Mouse (Mus musculus) testis, adult 2 months (tissue): ENCODE data around the gene Atf7.

Source experiments
- CTCF ChIP-seq: fragments of 200-500 bp; IDR thresholded peaks from 2 replicates; pipeline ENCODE4 v1.5.1; 2012; ENCODE audit warnings: low read depth, mild to moderate bottlenecking, inconsistent platforms, low read length, moderate library complexity; ENCODE audit not compliant: control insufficient read depth, insufficient read depth, insufficient replicate concordance
- POLR2A ChIP-seq: fragments of 200-500 bp; IDR thresholded peaks from 2 replicates; pipeline ENCODE4 v1.6.1; 2012; ENCODE audit warnings: low read depth, mild to moderate bottlenecking, inconsistent platforms, low read length, moderate library complexity; ENCODE audit not compliant: control insufficient read depth

DNA sequence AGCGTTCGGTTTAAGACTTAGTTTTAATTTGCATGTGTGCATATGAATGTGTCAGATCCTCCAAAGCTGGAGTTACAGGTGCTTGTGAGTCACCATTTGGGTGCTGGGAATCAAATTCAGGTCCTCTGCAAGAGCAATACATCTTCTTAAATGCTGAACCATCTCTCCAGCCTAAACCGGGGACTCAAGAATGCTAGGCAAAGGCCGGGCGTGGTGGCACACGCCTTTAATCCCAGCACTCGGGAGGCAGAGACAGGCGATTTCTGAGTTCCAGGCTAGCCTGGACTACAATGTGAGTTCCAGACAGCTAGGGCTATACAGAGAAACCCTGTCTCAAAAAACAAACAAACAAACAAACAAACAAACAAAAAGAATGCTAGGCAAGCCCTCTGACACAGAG is 35.4 kb downstream of the Atf7 start:
- TF ChIP-seq CTCF (no peak), POLR2A (no peak)
